ENCODE assay signal across 8 mouse cellular contexts in genomic region chr17:6005638-6006471, GRCm38 (mm10).
A peak's percentile ranks its signal among the peaks of the same experiment; 100 is the strongest.
DNase-seq lines count a peak whose midpoint lies in the region; ATAC-seq lines count a peak whose summit lies in the region.

No protein-coding gene starts in this region.

- 22% methylated on average over 14 of the region's 14 CpGs for WGBS in forebrain, embryonic 14.5 days

- DNase-seq in 416B (ENCODE audit: low read depth), result peak; percentile 93
- DNase-seq in T-cell, adult 2 months (ENCODE audit: low spot score), result peak; percentile 45
- peak; percentile 87 for DNase-seq in forebrain, embryonic 14.5 days (ENCODE audit: low spot score)
- DNase-seq in layer of hippocampus, postnatal 14 days (ENCODE audit: low spot score in 2 of 2), result peak; percentile 49 to 74
- DNase-seq in lung, postnatal 36 days, result peak; percentile 94
- DNase-seq in right cerebral cortex, adult 2 months (ENCODE audit: low spot score in 2 of 2), result peak; percentile 72
- DNase-seq in cerebellum, adult 9-10 months, result no peak

- no peak overlapping the region for H3K4me3 ChIP-seq in forebrain, embryonic 14.5 days (ENCODE audit: low read depth, low read length)

- H3K27me3 ChIP-seq in forebrain, embryonic 14.5 days (replicated peaks; ENCODE audit: control insufficient read depth, insufficient read depth, low read length), result no peaks in the 10 kb centered on the region

- H3K36me3 ChIP-seq in forebrain, embryonic 14.5 days (ENCODE audit: control insufficient read depth, insufficient read depth, low read length), result no peaks in the 10 kb centered on the region

- H3K27ac ChIP-seq in forebrain, embryonic 14.5 days (ENCODE audit: low read depth, low read length), result no peak overlapping the region; the same call in 1 of the 2 replicates

- H3K9me3 ChIP-seq in forebrain, embryonic 14.5 days (replicated peaks; ENCODE audit: control insufficient read depth, low read length), result no peaks in the 10 kb centered on the region

- H3K4me1 ChIP-seq in forebrain, embryonic 14.5 days (ENCODE audit: control insufficient read depth, insufficient read depth, low read length), result peaks cover 10% of the 10 kb centered on the region; the same call in 1 of the 2 replicates

- H3K9ac ChIP-seq in forebrain, embryonic 14.5 days (ENCODE audit: low read length), result peak overlapping the region; percentile 13; the same call in 1 of the 2 replicates

- peak; percentile 79; the same call in 1 of the 2 replicates for ATAC-seq in forebrain, embryonic 14.5 days
- peak; percentile 50 to 55 for ATAC-seq in hematopoietic stem cell, adult 5-6 weeks (replicated peaks in 1 of 2; ENCODE audit: insufficient read depth in 1 of 2, low FRiP score in 2 of 2, low TSS enrichment in 1 of 2, low read depth in 1 of 2, poor library complexity in 2 of 2, severe bottlenecking in 2 of 2)

- H3K4me2 ChIP-seq in forebrain, embryonic 14.5 days (ENCODE audit: low read length), result 0 out of 2 replicates have a peak overlapping the region, but pooled peaks have one; percentile 5
